Mouse (Mus musculus): ENCODE measurements around the gene 4930402H24Rik. TPM values are rescaled to one million over a fixed set of nuclear protein-coding genes. Genes with fewer than 3 reads are reported as not detected.
A peak's percentile ranks its signal among the peaks of the same experiment; 100 is the strongest.

The 4930402H24Rik gene
- total RNA-seq, 2 experiments from 2014 or later = 72.1 to 81.2 TPM

DNA sequence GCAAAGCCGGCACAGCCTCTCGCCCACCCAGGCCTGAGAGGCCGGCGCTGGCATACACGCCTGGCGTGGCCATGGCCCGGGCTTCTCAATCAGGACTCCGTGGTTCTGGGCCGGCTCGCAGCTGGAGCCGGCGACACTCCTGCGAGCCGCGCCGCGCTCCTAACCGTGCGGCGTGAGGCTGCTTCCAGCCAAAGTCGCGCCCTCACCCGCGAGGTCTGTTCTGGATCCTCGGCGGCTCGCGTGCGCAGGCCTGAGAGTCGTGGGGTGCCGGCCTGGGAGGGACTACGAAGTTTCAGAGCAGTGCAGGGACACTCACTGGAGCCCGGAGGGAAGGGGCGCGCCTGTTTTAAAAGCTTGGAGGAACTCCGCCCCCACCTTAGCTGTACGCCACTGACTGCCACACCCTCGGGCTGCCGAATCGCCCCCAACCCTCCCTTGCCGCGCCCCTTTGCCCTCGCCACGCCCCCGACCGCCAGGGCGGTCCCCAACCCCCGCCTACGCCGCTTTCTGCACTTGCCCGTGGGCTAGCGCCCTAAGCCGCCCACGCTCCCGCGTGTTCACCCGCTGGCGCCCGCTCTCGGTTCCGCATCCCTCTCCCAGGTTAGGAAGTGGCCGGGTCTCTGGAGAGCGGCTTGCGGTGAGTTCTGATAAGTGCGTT, 208.9 kb downstream of the 4930402H24Rik start, which contains the start of gene Slc4a11:
TSS of gene Slc4a11 (minus strand) at position 367 of the 658 bp plus-strand sequence.
- intact Hi-C loops (cut with DNase I) = no loop called here
- DNase-seq (ENCODE audit: low spot score in 2 of 2) = peak; percentile 26 to 32

DNA sequence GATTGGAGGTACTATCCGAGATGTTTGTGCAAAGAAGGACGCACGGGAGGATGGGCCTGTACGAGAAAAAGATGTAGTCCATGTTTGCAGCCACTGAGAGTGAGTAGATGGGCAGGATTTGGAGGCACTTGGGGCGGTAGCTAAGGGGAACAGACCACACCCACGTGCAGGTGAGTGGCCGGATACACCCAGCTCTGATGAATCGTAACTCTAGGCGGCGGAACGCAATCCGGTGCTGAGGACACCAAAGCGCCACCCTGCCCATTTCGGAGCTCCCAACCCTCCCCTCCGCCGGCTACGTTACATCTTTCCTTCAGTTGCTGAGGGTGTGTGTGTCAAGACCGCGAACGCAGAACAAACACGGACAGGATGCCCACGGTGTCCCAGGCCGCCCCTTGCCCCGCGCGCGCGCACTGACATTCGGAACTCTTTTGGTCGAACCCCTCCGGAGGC, 209.5 kb downstream of the 4930402H24Rik start:
- DNase-seq (ENCODE audit: low spot score in 2 of 2) = no peak
- intact Hi-C loops (cut with DNase I) = no loop called here

DNA sequence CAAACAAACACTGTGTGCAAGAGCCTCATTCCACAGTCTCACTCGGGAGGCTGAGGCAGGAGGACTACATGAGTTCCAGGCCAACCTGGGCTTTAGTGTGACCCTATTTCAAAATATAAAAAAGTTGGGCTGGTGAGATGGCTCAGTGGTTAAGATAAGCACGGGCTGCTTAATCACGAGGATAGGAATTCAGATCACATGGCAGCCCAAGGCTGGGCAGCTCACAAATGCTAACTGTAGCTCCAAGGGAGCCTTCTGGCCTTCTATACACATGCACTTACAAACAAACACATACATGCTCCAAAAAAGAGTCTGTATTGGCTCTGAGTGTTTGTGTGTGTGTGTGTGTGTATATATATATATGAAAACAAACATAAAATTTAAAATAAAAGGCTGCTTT, 212.6 kb downstream of the 4930402H24Rik start:
- no peak for DNase-seq (ENCODE audit: low spot score in 2 of 2)
- intact Hi-C loops (cut with DNase I) = no loop called here

GRCm38 (mm10) chr2:130689011-130689410, 217.2 kb downstream of the 4930402H24Rik start:
- intact Hi-C loops (cut with DNase I) = no loop called here
- no peak for DNase-seq (ENCODE audit: low spot score in 2 of 2)

- DNase-seq (ENCODE audit: low spot score in 2 of 2) = no peak
- intact Hi-C loops (cut with DNase I) = no loop called here
Measured at GRCm38 (mm10) chr2:130685426-130685825, 220.8 kb downstream of the 4930402H24Rik start.

- intact Hi-C loops (cut with DNase I) = no loop called here
- DNase-seq (ENCODE audit: low spot score in 2 of 2) = no peak
Measured at GRCm38 (mm10) chr2:130681531-130681930, 224.7 kb downstream of the 4930402H24Rik start.

GRCm38 (mm10) chr2:130679899-130680298, 226.3 kb downstream of the 4930402H24Rik start:
- intact Hi-C loops (cut with DNase I) = no loop called here
- DNase-seq (ENCODE audit: low spot score in 2 of 2) = no peak

DNA sequence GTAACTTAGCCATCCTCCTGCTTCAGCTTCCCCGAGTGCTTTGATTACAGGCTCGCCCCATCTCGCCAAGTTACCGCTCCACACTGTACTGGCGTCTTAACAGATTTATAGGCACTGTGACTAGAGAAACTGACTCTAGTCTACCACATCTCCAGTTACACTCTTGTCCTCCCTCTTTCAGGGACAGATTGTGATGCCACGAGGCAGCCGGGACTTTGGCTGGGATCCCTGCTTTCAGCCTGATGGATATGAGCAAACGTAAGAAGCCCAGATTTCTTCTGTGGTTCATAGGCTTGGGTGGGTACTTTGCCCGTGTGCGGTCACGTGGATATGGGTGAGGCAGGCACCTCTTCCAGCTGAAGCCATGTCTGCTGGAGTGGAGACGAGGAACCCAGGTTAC, 227.1 kb downstream of the 4930402H24Rik start:
- intact Hi-C loops (cut with DNase I) = no loop called here
- no peak for DNase-seq (ENCODE audit: low spot score in 2 of 2)

GRCm38 (mm10) chr2:130677211-130677610, 229.0 kb downstream of the 4930402H24Rik start:
- intact Hi-C loops (cut with DNase I) = no loop called here
- DNase-seq (ENCODE audit: low spot score in 2 of 2) = no peak

GRCm38 (mm10) chr2:130667559-130667958, 238.6 kb downstream of the 4930402H24Rik start, which contains the start of gene Itpa:
TSS of gene Itpa (plus strand) at chr2:130667610.
- intact Hi-C loops (cut with DNase I) = no loop called here
- DNase-seq (ENCODE audit: low spot score in 2 of 2) = peak; percentile 85

- intact Hi-C loops (cut with DNase I) = loop anchor here (5.0 kb wide), 1 partner anchor 102 kb away; the partner anchor contains the start of gene Mrps26
- peak; percentile 94 to 98 for DNase-seq (ENCODE audit: low spot score in 2 of 2)
Measured at GRCm38 (mm10) chr2:130664102-130664701, 242.0 kb downstream of the 4930402H24Rik start, which contains the start of gene Ddrgk1. TSS of gene Ddrgk1 (minus strand) at chr2:130664659.

- intact Hi-C loops (cut with DNase I) = loop anchor here (5.0 kb wide), 1 partner anchor 101 kb away; the partner anchor contains the start of gene Mrps26
- DNase-seq (ENCODE audit: low spot score in 2 of 2) = no peak
Measured at GRCm38 (mm10) chr2:130663342-130663741, 242.9 kb downstream of the 4930402H24Rik start.

DNA sequence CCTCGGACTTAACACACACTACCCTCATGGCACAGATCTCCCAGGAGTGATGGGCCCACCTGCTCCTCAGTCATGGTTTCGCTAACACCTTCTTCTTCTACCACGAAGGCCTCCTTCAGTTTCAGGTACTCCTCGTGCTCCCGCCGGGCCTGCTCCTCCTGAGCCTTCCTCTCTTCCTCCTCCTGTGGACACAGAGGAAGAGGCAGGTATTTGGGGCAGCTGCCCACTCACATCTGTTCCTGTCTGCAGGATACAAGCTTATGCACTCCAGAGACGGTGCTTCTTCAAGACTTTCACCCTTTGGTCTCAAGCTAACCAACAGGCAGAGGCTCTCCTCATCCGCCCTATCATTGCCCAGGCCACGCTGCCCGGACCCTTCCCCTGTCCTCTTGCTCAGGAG, 247.7 kb downstream of the 4930402H24Rik start:
- no peak for DNase-seq (ENCODE audit: low spot score in 2 of 2)
- intact Hi-C loops (cut with DNase I) = no loop called here

- intact Hi-C loops (cut with DNase I) = no loop called here
- DNase-seq (ENCODE audit: low spot score in 2 of 2) = peak; percentile 76 to 86
Measured at GRCm38 (mm10) chr2:130657541-130657940, 248.7 kb downstream of the 4930402H24Rik start.

DNA sequence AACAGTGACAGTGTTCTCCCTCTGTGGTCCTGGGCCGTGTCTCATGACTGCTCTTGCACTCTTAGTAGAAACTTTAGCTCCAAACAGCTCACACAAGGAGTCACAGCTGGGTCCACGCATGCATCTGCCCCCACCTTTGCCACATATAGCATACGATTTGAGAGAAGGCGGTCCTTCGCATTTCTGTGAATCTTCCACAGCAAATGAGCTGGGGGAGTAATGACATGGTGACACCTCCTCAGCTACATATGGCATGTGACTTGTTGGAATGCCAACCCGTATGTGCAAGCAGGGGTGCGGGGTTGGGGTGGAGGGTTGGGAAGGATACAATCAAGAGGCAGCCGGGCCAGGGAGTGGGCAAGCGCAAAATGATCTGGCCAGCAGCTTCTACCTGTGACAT, 249.7 kb downstream of the 4930402H24Rik start:
- peak; percentile 49 to 79 for DNase-seq (ENCODE audit: low spot score in 2 of 2)
- intact Hi-C loops (cut with DNase I) = no loop called here

Other genes with a start within 250 kb of the 4930402H24Rik start
- 10 to 100 TPM; 78.1 to 85.2 TPM for gene Ddrgk1, start 241.7 kb downstream of the 4930402H24Rik start, total RNA-seq (2021)
- 10 to 100 TPM; 40.4 to 41.9 TPM for gene Itpa, start 238.8 kb downstream of the 4930402H24Rik start, total RNA-seq (2021)
- 1 to 10 TPM in 1 of 2 experiments, under 1 TPM in 1; 0.32 to 1.8 TPM for gene Slc4a11, start 208.9 kb downstream of the 4930402H24Rik start, total RNA-seq (2021)
- gene Atrn, start 89 bp upstream of the 4930402H24Rik start, total RNA-seq (2021) = 100 to 1,000 TPM; 121 to 126 TPM
- gene Gfra4, start 136.7 kb upstream of the 4930402H24Rik start, total RNA-seq (2021) = 10 to 100 TPM; 52.4 to 54.2 TPM
- 1 to 10 TPM; 2.3 to 3.7 TPM for gene Adam33, start 157.4 kb upstream of the 4930402H24Rik start, total RNA-seq (2021)
- gene Siglec1, start 180.4 kb upstream of the 4930402H24Rik start, total RNA-seq (2021) = under 1 TPM; 0.51 to 0.59 TPM
- 10 to 100 TPM; 10.2 to 10.8 TPM for gene Hspa12b, start 220.9 kb upstream of the 4930402H24Rik start, total RNA-seq (2021)
- gene Gm11037, start 227.1 kb upstream of the 4930402H24Rik start, total RNA-seq (2021) = not detected

Data from left cerebral cortex, postnatal 14 days (tissue).